Mouse (Mus musculus) neural tube, embryonic 15.5 days (tissue): ENCODE results near the gene Slc9a6. TPM values are rescaled to one million over a fixed set of nuclear protein-coding genes. Genes with fewer than 3 reads are reported as not detected.

Experiments used
- ATAC-seq: fragments of 200-750 bp; cut with Nextera tagmentation; 2 replicates; pipeline ENCODE4 v1.8.0; 2017; ENCODE audit warnings: mild to moderate bottlenecking, moderate TSS enrichment, moderate library complexity; ENCODE audit not compliant: low FRiP score
- H3K27ac ChIP-seq: fragments of 300-500 bp; sonication (generic); replicated peaks from 2 replicates; pipeline ENCODE4 v1.5.1; 2015; ENCODE audit warnings: mild to moderate bottlenecking, inconsistent platforms
- H3K27me3 ChIP-seq: fragments of 300-500 bp; sonication (generic); replicated peaks from 2 replicates; pipeline ENCODE4 v1.6.1; 2015; ENCODE audit warnings: inconsistent platforms
- H3K36me3 ChIP-seq: fragments of 300-500 bp; sonication (generic); 2 replicates; pipeline ENCODE4 v1.6.1; 2015; ENCODE audit warnings: inconsistent platforms
- H3K4me1 ChIP-seq: fragments of 300-500 bp; sonication (generic); 2 replicates; pipeline ENCODE4 v1.6.1; 2015; ENCODE audit warnings: inconsistent platforms
- H3K4me2 ChIP-seq: fragments of 300-500 bp; sonication (generic); 2 replicates; pipeline ENCODE4 v1.6.1; 2015; ENCODE audit warnings: inconsistent platforms, mild to moderate bottlenecking, moderate library complexity
- H3K4me3 ChIP-seq: fragments of 300-500 bp; sonication (generic); replicated peaks from 2 replicates; pipeline ENCODE4 v1.5.1; 2015; ENCODE audit warnings: mild to moderate bottlenecking, inconsistent platforms
- H3K9ac ChIP-seq: fragments of 300-500 bp; sonication (generic); replicated peaks from 2 replicates; pipeline ENCODE4 v1.6.1; 2015; ENCODE audit warnings: mild to moderate bottlenecking, inconsistent platforms
- H3K9me3 ChIP-seq: fragments of 300-500 bp; sonication (generic); replicated peaks from 2 replicates; pipeline ENCODE4 v1.6.1; 2016; ENCODE audit warnings: inconsistent platforms
- WGBS: fragments of 180-500 bp; shearing (Covaris S2); methylation state at CpG from one replicate; pipeline ENCODE4 v1.1.7; 2015; ENCODE audit warnings: mixed read lengths; 5-methylcytosine and 5-hydroxymethylcytosine counted together
- polyA plus RNA-seq: library from polyadenylated mRNA; unstranded; fragments of >200 nt; fragmentation: Nextera tagmentation; extraction: Ambion mirVana; gene quantifications from 2 replicates; pipeline ENCODE4 v1.2.1, GENCODE M21; 2015

Gene Slc9a6
- polyA plus RNA-seq = 53.6 and 61.9 TPM in 2 replicates

DNA sequence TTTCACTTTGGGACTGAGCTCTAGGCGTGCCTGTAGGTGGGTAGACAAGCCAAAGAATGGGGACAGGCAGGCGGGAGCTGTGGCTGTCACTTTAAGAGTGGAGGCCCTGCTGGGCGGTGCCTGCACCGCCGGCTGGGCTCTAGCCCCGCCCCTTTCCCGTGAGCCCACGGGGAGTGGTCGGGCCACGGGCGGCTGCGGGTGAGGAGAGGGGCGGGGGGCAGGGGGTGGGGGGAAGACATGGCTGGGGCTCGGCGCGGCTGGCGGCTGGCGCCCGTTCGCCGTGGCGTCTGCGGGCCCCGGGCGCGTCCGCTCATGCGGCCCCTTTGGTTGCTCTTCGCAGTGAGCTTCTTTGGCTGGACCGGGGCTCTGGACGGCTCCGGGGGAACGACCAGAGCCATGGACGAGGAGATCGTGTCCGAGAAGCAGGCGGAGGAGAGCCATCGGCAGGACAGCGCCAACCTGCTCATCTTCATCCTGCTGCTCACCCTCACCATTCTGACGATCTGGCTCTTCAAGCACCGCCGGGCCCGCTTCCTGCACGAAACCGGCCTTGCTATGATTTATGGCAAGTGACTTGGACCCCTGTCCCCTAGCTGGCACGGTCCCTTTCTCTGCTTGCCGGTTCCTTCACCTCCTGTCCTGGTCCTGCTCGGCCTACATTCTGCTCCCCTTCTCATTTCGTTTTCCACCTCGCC, at the start of gene Slc9a6:
Gene Slc9a6, plus strand, starts transcription at position 135 of the 695 bp plus-strand sequence.
- Histone ChIP-seq H3K4me1 (peaks cover 11% of the 10 kb centered on the region; the same call in 1 of the 2 replicates), H3K27me3 (no peaks in the 10 kb centered on the region), H3K27ac (peak within 1 kb of the TSS; percentile 91), H3K9me3 (no peaks in the 10 kb centered on the region), H3K36me3 (no peaks in the 10 kb centered on the region), H3K9ac (peak within 1 kb of the TSS; percentile 53), H3K4me2 (peak within 1 kb of the TSS; percentile 53), H3K4me3 (peak within 1 kb of the TSS; percentile 58)
- peak; percentile 98 for ATAC-seq
- 21% methylated on average over 24 of the region's 50 CpGs for WGBS

DNA sequence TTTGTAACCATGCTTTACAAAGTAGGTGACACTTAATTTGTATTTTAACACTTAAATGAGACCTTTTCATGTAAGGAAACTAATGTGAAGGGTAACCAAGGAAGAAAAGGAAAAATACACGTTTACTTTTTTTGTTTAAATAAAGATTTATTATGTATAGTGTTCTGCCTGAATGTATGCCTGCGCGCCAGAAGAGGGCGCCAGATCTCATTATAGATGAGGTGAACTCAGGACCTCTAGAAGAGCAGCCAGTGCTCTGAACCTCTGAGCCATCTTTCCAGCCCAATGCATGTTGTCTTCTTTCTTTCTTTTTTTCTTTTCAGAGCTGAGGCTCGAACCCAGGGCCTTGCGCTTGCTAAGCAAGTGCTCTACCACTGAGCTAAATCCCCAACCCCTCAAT, 37.1 kb upstream of the Slc9a6 start:
- Histone ChIP-seq H3K27me3 (no peaks in the 10 kb centered on the region), H3K27ac (no peak overlapping the region), H3K4me1 (no peaks in the 10 kb centered on the region), H3K4me2 (no peak overlapping the region), H3K4me3 (no peak overlapping the region), H3K36me3 (no peaks in the 10 kb centered on the region), H3K9ac (no peak overlapping the region), H3K9me3 (no peaks in the 10 kb centered on the region)
- ATAC-seq = no peak
- WGBS = 19% methylated on average over 6 of the region's 6 CpGs

DNA sequence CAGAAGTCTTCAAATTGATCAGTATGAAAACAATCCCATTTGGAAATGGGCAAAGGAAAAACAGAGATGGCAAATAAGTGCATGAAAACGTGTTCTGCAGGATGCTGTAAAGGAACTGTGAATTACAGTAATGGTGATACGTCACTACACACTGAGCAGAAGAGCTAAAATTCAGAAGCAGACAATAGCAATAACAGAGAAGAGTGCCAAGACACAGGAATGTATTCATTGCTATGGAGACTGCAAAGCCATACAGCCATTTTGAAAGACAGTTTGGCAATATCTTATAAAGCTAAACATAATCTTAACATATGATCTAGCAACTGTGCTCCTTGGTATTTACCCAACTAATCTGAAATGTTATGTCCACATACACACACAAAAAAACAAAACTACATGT, 31.4 kb upstream of the Slc9a6 start:
- Histone ChIP-seq H3K27ac (no peak overlapping the region), H3K36me3 (no peaks in the 10 kb centered on the region), H3K9ac (no peak overlapping the region), H3K4me2 (no peak overlapping the region), H3K27me3 (no peaks in the 10 kb centered on the region), H3K4me3 (no peak overlapping the region), H3K9me3 (no peaks in the 10 kb centered on the region), H3K4me1 (no peaks in the 10 kb centered on the region)
- ATAC-seq = no peak
- WGBS = 72% methylated on average over 2 of the region's 2 CpGs

DNA sequence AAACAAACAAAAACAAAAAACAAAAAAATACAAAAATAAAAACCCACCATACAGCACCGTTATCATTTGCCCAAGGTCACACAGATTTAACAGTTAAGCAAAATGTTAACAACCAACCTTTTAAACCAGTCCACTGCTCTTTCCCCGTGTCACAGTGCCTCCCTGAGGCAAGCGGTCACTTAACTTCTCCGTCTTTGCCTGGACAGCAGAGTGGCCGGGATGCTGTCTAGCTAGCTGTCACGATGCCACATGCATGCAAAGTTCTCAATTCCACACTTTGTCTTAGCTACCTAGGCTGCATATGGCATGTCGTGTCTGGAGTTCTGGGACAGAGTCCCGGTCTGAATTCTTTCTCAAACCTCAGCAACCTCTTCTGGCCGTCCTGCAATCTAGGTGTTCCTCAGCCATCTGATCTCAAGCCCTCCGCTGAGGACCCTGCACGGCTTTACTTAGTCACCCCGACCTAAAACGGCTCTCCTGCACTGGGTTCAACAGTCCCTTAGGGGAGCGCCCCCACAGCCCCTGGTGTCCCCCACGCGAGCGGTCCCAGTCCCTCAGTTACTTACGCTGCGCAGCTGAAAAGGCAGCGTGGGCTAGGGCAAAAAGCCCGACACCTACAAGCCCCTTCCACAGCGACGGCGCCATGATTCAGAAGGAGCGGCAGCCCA, 12.2 kb upstream of the Slc9a6 start:
- Histone ChIP-seq H3K4me3 (peak overlapping the region; percentile 70), H3K27ac (peak overlapping the region; percentile 83), H3K9ac (peak overlapping the region; percentile 69), H3K9me3 (no peaks in the 10 kb centered on the region), H3K4me1 (peaks cover 11% of the 10 kb centered on the region), H3K27me3 (no peaks in the 10 kb centered on the region), H3K4me2 (peak overlapping the region; percentile 56), H3K36me3 (no peaks in the 10 kb centered on the region)
- peak; percentile 66 for ATAC-seq
- 20% methylated on average over 25 of the region's 25 CpGs for WGBS

DNA sequence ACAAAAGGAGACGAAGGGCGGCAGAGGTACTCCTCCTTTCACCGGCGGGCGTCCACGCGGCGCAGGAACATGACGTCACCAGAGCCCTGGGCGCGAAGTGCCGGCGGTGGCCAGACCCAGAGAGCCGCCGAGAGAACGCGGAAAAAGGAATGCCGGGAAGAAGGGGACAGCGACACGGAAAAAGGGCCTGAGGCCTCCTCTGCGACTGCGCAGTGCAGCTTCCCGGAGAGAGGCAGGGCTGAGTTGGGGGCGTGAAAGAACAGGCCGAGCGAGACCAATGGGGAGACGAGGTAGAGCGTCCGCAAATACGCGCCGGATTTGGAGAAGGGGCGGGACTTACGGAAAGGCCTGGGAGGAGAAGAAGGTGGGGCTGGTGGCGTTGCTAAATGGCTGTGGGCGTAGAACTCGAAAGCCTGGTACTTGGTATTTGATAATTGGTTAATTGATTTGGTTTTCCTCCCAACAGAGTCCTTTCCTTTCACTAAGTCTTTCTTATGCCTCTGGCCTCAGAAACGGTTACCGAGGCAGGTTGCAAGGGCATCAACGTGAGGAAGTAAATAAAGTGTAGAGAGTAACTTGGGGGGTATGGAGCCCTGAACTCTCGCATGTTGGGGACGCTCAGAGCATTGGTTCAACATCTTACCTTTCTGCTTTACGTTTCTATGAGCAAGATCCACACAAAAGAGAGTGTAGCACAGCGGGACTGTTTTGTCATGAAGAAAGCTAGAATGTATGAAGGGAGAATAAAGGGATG, 11.5 kb upstream of the Slc9a6 start, which contains the start of gene Mmgt1:
Gene Mmgt1, minus strand, starts transcription at position 183 of the 754 bp plus-strand sequence.
- WGBS = 16% methylated on average over 43 of the region's 44 CpGs
- ATAC-seq = peak; percentile 99
- H3K9me3 ChIP-seq = no peaks in the 10 kb centered on the region

DNA sequence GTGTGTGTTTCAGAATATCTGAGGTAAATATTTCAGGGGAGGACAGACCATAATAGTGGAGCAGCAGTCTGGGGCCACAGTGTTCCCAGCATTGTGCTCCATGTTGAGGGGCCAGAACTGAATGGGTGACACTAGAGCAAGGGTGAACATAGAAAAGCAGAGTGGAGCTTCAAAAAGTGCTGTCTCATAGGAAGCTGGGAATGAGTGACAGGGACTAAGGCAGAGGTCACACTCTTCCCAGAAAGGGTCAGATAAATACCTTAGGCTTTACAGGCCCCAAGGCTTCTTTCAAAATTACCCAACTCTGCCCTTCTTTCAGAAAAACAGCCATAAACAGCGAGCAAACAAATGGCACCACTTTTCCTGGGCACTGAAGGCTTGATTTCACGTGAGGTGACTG, 3.0 kb upstream of the Slc9a6 start:
- no peak for ATAC-seq
- 69% methylated on average over 2 of the region's 2 CpGs for WGBS
- H3K4me2 ChIP-seq = no peak overlapping the region
- H3K27ac ChIP-seq = no peak overlapping the region
- no peaks in the 10 kb centered on the region for H3K27me3 ChIP-seq
- no peaks in the 10 kb centered on the region for H3K9me3 ChIP-seq
- H3K9ac ChIP-seq = no peak overlapping the region
- H3K36me3 ChIP-seq = no peaks in the 10 kb centered on the region
- H3K4me1 ChIP-seq = peaks cover 4% of the 10 kb centered on the region; the same call in 1 of the 2 replicates
- no peak overlapping the region for H3K4me3 ChIP-seq

More for the DNA sequence above, 11.5 kb upstream of the Slc9a6 start, which contains the start of gene Mmgt1:
- H3K27me3 ChIP-seq = no peaks in the 10 kb centered on the region
- peaks cover 11% of the 10 kb centered on the region for H3K4me1 ChIP-seq
- peak within 1 kb of the TSS; percentile 83 for H3K27ac ChIP-seq
- H3K4me3 ChIP-seq = peak within 1 kb of the TSS; percentile 70
- peak within 1 kb of the TSS; percentile 56 for H3K4me2 ChIP-seq
- peak within 1 kb of the TSS; percentile 69 for H3K9ac ChIP-seq
- H3K36me3 ChIP-seq = no peaks in the 10 kb centered on the region

DNA sequence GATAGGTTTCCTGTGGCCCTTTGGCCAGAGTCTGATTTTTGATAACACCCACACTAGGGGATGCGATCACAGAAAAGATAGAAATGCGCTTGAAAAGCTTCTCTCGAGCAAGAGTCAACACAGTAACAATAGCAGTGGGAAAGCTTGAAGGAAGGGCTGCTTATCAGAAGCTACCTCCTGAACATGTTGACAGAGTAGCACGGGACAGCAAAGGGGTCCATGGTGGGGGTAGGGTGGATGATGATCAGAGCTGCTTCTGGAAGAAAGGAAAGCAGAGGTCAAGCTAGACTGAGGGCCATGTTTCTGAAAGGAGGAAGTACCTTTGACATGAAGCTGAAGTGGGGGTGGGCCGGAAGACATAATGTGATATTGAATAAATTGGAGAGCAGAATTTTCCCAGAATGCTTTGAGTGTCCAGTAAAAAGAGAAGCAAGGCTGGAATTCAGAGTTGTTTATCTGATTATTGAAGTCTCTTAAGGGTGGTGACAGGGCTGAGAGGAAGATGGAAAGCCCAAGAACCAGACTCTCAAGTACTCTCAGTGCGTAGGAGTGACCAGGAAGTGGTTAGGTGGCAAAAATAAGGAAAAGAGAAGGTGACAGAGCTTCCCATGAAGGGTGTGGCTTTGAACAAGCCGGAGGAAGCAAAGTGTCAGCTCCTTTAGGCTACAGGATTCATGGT, 2.4 kb upstream of the Slc9a6 start:
- H3K4me2 ChIP-seq = no peak overlapping the region
- WGBS = 84% methylated on average over 7 of the region's 7 CpGs

DNA sequence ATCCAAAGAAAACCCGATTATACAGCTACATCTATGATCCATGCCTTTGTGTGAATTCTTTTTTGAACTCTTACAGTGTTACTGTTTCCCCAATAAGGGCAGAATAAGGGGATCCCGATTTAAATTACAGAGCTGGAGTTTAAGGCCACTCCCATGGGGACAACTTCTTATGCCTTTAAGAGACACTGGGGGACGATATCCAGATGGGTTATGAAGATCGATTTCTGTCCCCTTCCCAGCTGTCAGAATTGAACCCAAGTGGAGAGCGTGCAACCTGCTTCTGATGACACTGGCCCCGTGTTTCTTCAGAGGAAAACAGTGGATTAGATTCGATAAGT, 303 bp upstream of the Slc9a6 start:
- peaks cover 11% of the 10 kb centered on the region; the same call in 1 of the 2 replicates for H3K4me1 ChIP-seq
- ATAC-seq = no peak; the same call in 1 of the 2 replicates
- peak overlapping the region; percentile 53 for H3K4me2 ChIP-seq
- peak overlapping the region; percentile 91 for H3K27ac ChIP-seq
- H3K36me3 ChIP-seq = no peaks in the 10 kb centered on the region
- H3K4me3 ChIP-seq = peak overlapping the region; percentile 58
- WGBS = 25% methylated on average over 7 of the region's 7 CpGs
- H3K9me3 ChIP-seq = no peaks in the 10 kb centered on the region
- no peaks in the 10 kb centered on the region for H3K27me3 ChIP-seq
- peak overlapping the region; percentile 30; the same call in 1 of the 2 replicates for H3K9ac ChIP-seq

More for the DNA sequence above, 2.4 kb upstream of the Slc9a6 start:
- Histone ChIP-seq H3K4me3 (no peak overlapping the region), H3K27me3 (no peaks in the 10 kb centered on the region), H3K9me3 (no peaks in the 10 kb centered on the region), H3K4me1 (peaks cover 10% of the 10 kb centered on the region; the same call in 1 of the 2 replicates), H3K36me3 (no peaks in the 10 kb centered on the region), H3K27ac (no peak overlapping the region), H3K9ac (no peak overlapping the region)
- no peak for ATAC-seq

DNA sequence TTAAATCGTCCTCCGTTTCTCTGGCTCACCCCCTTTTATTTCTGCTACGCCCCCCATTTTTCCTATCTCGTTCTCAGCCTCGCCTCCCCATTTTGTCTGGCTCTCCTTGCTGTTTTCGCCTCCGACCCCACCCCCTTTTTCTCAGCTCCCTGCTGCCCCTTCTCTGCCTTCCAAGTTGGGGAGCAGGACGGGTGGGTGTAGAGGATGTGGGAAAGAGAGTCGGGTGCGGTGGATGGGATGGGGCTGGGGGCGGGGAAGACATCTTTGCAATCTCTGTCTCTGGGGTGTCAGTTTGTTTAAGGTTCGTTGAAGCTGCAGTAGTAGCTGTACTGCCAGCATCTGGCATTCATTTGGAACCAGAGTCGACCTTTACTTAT, 749 bp downstream of the Slc9a6 start:
- Histone ChIP-seq H3K4me3 (peak overlapping the region; percentile 58), H3K9me3 (no peaks in the 10 kb centered on the region), H3K4me2 (peak overlapping the region; percentile 53), H3K4me1 (peaks cover 11% of the 10 kb centered on the region; the same call in 1 of the 2 replicates), H3K9ac (peak overlapping the region; percentile 53), H3K27ac (peak overlapping the region; percentile 91), H3K27me3 (no peaks in the 10 kb centered on the region), H3K36me3 (no peaks in the 10 kb centered on the region)
- ATAC-seq = peak; percentile 48
- whole genome bisulfite sequencing = 19% methylated on average over 13 of the region's 13 CpGs

DNA sequence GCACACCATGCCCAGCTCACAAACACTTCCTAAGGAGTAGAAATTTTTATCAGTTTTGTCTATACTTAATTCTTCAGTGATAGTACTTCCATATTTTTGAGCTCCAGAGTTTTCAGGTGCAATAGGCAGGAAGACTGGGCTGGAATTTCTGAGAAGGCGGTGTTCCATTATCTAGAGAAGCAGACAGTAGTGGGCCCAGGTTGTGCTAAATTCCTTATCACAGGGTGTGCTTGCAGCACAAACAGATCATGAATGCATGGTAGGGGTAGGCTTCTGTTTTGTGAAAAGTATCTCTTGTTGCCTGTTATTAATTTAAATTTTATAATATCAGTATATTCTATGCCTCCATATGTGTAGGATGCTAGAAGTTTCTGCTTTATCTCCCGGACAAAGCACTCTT, 5.7 kb downstream of the Slc9a6 start:
- Histone ChIP-seq H3K9ac (no peak overlapping the region), H3K27me3 (no peaks in the 10 kb centered on the region), H3K27ac (no peak overlapping the region), H3K4me3 (no peak overlapping the region), H3K36me3 (no peaks in the 10 kb centered on the region), H3K4me1 (peaks cover 11% of the 10 kb centered on the region; the same call in 1 of the 2 replicates), H3K9me3 (no peaks in the 10 kb centered on the region), H3K4me2 (no peak overlapping the region)
- ATAC-seq = no peak
- WGBS = 97% methylated on average over 2 of the region's 2 CpGs

DNA sequence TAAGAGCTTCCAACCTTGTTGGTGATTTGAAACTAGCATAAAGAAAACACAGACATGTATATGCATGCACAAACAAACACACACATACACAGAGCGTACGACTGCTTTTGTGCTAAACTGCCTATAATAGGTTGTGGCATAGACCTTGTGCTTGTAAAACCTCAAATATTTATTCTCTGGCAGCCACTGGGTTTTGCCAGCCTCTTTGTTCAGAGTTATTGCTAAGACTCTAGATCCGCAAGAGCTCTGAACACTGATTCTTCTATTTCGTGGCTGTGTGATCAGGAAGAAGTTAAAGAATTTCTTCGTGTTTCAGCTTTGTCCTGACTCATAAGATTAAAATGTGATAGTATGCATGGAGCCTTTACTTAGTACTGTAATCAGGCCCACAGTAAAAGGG, 26.6 kb downstream of the Slc9a6 start:
- ATAC-seq = no peak
- no peak overlapping the region for H3K4me2 ChIP-seq

More for the DNA sequence above, 26.6 kb downstream of the Slc9a6 start:
- Histone ChIP-seq H3K9ac (no peak overlapping the region), H3K4me3 (no peak overlapping the region), H3K4me1 (no peaks in the 10 kb centered on the region), H3K27me3 (no peaks in the 10 kb centered on the region), H3K36me3 (0 out of 2 replicates have a peak, but pooled peaks cover 8% of the 10 kb centered on the region), H3K9me3 (no peaks in the 10 kb centered on the region), H3K27ac (no peak overlapping the region)
- WGBS = 89% methylated on average over 5 of the region's 5 CpGs
